Mouse (Mus musculus) brain, embryonic 14.5 days (tissue): Measurements from ENCODE around the gene 1700034I23Rik.

Experiments used
- CTCF ChIP-seq: fragments of 200-500 bp; IDR thresholded peaks from 2 replicates; pipeline ENCODE4 v1.5.1; 2012; ENCODE audit warnings: inconsistent platforms, mild to moderate bottlenecking, moderate library complexity, borderline replicate concordance; ENCODE audit not compliant: insufficient read depth, insufficient read length; ENCODE audit errors: extremely low read depth
- POLR2A ChIP-seq: fragments of 200-500 bp; IDR thresholded peaks from 2 replicates; pipeline ENCODE4 v1.6.1; 2012; ENCODE audit warnings: mild to moderate bottlenecking, inconsistent platforms, borderline replicate concordance; ENCODE audit not compliant: poor library complexity, insufficient read depth, insufficient read length, severe bottlenecking; ENCODE audit errors: extremely low read depth

DNA sequence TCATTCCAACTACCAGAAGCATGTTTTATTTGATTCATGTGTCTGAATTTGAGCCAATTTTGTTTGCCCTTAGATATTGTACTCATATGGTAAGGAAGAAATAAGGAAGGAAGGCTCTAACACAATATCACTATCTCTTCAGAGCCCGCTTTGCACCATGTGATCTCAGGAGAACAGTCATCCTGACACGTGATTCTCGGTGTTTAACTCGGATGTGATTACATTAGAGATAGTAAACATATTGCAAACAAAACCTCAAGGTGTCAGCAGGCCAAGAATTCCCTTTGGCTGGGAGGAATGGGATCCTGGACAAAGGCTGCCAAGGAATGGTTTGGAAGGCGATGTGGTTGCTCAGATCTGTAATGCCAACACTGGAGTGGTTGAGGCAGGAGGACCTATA, 35.8 kb upstream of the 1700034I23Rik start:
- TF ChIP-seq CTCF: no peak
- TF ChIP-seq POLR2A: no peak
